Mouse (Mus musculus): ENCODE measurements around the gene Wwox. TPM values are rescaled to one million over a fixed set of nuclear protein-coding genes. Genes with fewer than 3 reads are reported as not detected.
A peak's percentile ranks its signal among the peaks of the same experiment; 100 is the strongest.

Wwox gene
- total RNA-seq (2021) = 10 to 100 TPM; 10.5 to 12.5 TPM

GRCm38 (mm10) chr8:114439334-114440204 lies at the start of gene Wwox:
Wwox (plus strand) TSS chr8:114439655.
- peak; percentile 100 for DNase-seq

GRCm38 (mm10) chr8:114390465-114391254 lies 48.8 kb upstream of the Wwox start:
- no peak for DNase-seq

- no peak for DNase-seq
Observed at GRCm38 (mm10) chr8:114398326-114398725, 41.1 kb upstream of the Wwox start.

- no peak for DNase-seq
Observed at GRCm38 (mm10) chr8:114399273-114399672, 40.2 kb upstream of the Wwox start.

- DNase-seq = no peak
Observed at GRCm38 (mm10) chr8:114401679-114402078, 37.8 kb upstream of the Wwox start.

GRCm38 (mm10) chr8:114411421-114411820 lies 28.0 kb upstream of the Wwox start:
- DNase-seq = no peak

- no peak for DNase-seq
Observed at GRCm38 (mm10) chr8:114417786-114418185, 21.7 kb upstream of the Wwox start, which contains the start of gene Clec3a. Clec3a (plus strand) TSS chr8:114418086.

GRCm38 (mm10) chr8:114418486-114418885 lies 21.0 kb upstream of the Wwox start:
- no peak for DNase-seq

GRCm38 (mm10) chr8:114418904-114419303 lies 20.6 kb upstream of the Wwox start:
- DNase-seq = no peak

- peak; percentile 6 to 19 for DNase-seq
Observed at GRCm38 (mm10) chr8:114421544-114421943, 17.9 kb upstream of the Wwox start.

- peak in 1 of 2 experiments; percentile 23 for DNase-seq
Observed at GRCm38 (mm10) chr8:114438236-114438635, 1.2 kb upstream of the Wwox start.

- DNase-seq = no peak
Observed at GRCm38 (mm10) chr8:114440205-114440589, 742 bp downstream of the Wwox start.

GRCm38 (mm10) chr8:114441616-114442015 lies 2.2 kb downstream of the Wwox start:
- no peak for DNase-seq

- DNase-seq = no peak
Observed at GRCm38 (mm10) chr8:114446884-114447283, 7.4 kb downstream of the Wwox start.

- DNase-seq = no peak
Observed at GRCm38 (mm10) chr8:114452278-114452677, 12.8 kb downstream of the Wwox start.

- peak; percentile 47 to 63 for DNase-seq
Observed at GRCm38 (mm10) chr8:114452781-114453221, 13.3 kb downstream of the Wwox start.

- DNase-seq = no peak
Observed at GRCm38 (mm10) chr8:114455302-114455701, 15.8 kb downstream of the Wwox start.

- DNase-seq = no peak
Observed at GRCm38 (mm10) chr8:114455953-114456352, 16.5 kb downstream of the Wwox start.

GRCm38 (mm10) chr8:114458113-114458784 lies 18.8 kb downstream of the Wwox start:
- DNase-seq = no peak

- no peak for DNase-seq
Observed at GRCm38 (mm10) chr8:114460600-114460999, 21.1 kb downstream of the Wwox start.

- DNase-seq = no peak
Observed at GRCm38 (mm10) chr8:114462591-114462990, 23.1 kb downstream of the Wwox start.

- DNase-seq = no peak
Observed at GRCm38 (mm10) chr8:114463305-114463704, 23.9 kb downstream of the Wwox start.

All from layer of hippocampus, postnatal 36 days (tissue).